Mouse (Mus musculus): Measurements from ENCODE around the gene Gm8871. TPM values are rescaled to one million over a fixed set of nuclear protein-coding genes. Genes with fewer than 3 reads are reported as not detected.
"Not testable (repeated sequence)": the region's sequence is repeated elsewhere in the genome, so short reads cannot be mapped to it uniquely, and the experiment has no call there.

Gene Gm8871
- not detected in 2 replicates for polyA plus RNA-seq (2016; fragmentation: Nextera tagmentation; extraction: Ambion mirVana)

DNA sequence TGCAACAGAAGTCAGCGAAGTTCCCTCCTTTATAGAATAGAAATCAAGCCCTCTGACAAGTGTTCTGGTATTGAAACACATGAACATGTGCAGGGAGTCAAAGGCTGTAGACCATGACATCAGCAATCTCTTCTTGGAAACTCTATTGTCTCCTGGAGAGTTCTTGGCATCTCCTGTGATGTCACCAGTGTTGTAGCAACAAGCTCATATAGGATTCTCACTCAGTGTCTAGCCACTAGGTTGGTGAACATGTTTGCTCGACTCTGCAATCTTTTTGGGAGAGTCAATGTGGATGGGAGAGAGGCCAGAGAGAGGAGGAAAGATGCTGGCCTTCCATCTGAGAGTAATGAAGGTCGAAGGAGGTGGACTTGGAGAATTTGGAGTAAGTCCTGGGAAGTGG, at the start of gene Gm8871, which contains the start of gene Gm8857:
TSS of gene Gm8871 (plus strand) at position 301 of the 400 bp plus-strand sequence.
TSS of gene Gm8857 (plus strand) at position 303 of the 400 bp plus-strand sequence.
- not testable (repeated sequence) for H3K9me3 ChIP-seq; H3K27me3 ChIP-seq (ENCODE audit: poor library complexity, severe bottlenecking); H3K27ac ChIP-seq; DNase-seq (ENCODE audit: extremely low spot score, low spot score); H3K36me3 ChIP-seq (replicated peaks); H3K4me1 ChIP-seq; H3K4me3 ChIP-seq
- 79% methylated on average over 3 of the region's 3 CpGs for WGBS

DNA sequence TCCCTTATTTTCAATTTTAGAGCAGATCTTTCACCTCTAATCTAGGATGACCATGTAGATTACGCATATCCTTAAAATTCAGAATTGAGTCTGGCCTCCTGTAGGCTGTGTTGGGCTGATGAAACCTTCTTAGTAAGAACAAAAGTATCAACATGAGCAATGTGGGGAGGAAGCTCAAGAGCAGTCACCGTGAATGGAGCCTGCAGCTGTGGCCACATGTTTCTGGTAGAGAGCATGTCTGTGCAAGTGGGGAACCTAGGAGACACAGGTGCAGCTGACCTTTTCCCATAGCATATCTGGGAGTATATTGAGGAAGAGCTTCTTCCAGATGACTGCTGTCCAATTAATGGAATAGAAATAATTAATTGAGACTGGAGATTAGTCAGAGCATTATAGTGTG, 5.9 kb downstream of the Gm8871 start:
- not testable (repeated sequence) for H3K27me3 ChIP-seq (ENCODE audit: poor library complexity, severe bottlenecking)
- WGBS, result 71% methylated on average over 2 of the region's 2 CpGs

DNA sequence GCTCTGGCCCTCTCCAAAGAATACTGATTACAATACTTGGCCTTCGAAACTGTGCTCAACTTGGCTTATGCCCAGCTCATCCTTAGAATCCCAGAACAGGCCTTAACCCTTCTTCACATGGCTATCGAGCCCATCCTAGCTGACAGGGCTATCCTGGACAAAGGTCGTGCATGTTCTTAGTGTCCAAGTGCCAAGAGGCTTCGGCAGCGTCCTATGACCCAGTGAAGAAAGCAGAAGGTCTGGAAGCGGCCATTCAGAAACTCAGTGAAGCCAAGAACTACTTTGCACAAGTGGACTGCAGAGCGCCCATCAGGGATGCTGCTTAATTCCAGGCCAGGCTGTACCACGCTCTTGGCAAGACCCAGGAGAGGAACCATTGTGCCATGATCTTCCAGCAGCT, 10.5 kb downstream of the Gm8871 start:
- not testable (repeated sequence) for H3K4me3 ChIP-seq; H3K36me3 ChIP-seq (replicated peaks); H3K27ac ChIP-seq; H3K9me3 ChIP-seq; DNase-seq (ENCODE audit: extremely low spot score, low spot score); H3K27me3 ChIP-seq (ENCODE audit: poor library complexity, severe bottlenecking); H3K4me1 ChIP-seq
- WGBS, result 88% methylated on average over 6 of the region's 8 CpGs

More for the DNA sequence above, 5.9 kb downstream of the Gm8871 start:
- H3K4me3 ChIP-seq; H3K36me3 ChIP-seq (replicated peaks); H3K4me1 ChIP-seq; H3K9me3 ChIP-seq; H3K27ac ChIP-seq; DNase-seq (ENCODE audit: extremely low spot score, low spot score): not testable (repeated sequence)

Other genes starting within 250 kb of the Gm8871 start
- gene Gm8857, start within 50 bp of the Gm8871 start, polyA plus RNA-seq (2016; fragmentation: Nextera tagmentation; extraction: Ambion mirVana), result not detected in 2 replicates
- not detected in 2 replicates for gene Gm8879, start 179.8 kb downstream of the Gm8871 start, polyA plus RNA-seq (2016; fragmentation: Nextera tagmentation; extraction: Ambion mirVana)
- not detected in 2 replicates for gene Gm5861, start 235.3 kb downstream of the Gm8871 start, polyA plus RNA-seq (2016; fragmentation: Nextera tagmentation; extraction: Ambion mirVana)

Data from forebrain, embryonic 10.5 days (tissue).